Mouse (Mus musculus) hindlimb bud, embryonic 11.5 days (tissue): ENCODE data around the gene Asnsd1.
"Not testable (repeated sequence)": the region's sequence is repeated elsewhere in the genome, so short reads cannot be mapped to it uniquely, and the experiment has no call there.

Experiments used
- DNase-seq: peaks from one replicate; pipeline ENCODE4 v3.0.0-alpha.2; 2012; ENCODE audit warnings: low read depth, low spot score; ENCODE audit errors: extremely low spot score

Asnsd1 gene

GRCm38 (mm10) chr1:53352327-53353261, at the start of gene Asnsd1, which contains the start of the genes Asdurf and Gm28551:
Gene Asnsd1 (minus strand): TSS chr1:53352752.
Gene Asdurf (minus strand): TSS chr1:53352619.
Gene Gm28551 (minus strand): TSS chr1:53352667.
- DNase-seq = peak; percentile 52

GRCm38 (mm10) chr1:53393936-53394760, 41.6 kb upstream of the Asnsd1 start:
- not testable (repeated sequence) for DNase-seq

GRCm38 (mm10) chr1:53388762-53389161, 36.2 kb upstream of the Asnsd1 start:
- DNase-seq = no peak

DNA sequence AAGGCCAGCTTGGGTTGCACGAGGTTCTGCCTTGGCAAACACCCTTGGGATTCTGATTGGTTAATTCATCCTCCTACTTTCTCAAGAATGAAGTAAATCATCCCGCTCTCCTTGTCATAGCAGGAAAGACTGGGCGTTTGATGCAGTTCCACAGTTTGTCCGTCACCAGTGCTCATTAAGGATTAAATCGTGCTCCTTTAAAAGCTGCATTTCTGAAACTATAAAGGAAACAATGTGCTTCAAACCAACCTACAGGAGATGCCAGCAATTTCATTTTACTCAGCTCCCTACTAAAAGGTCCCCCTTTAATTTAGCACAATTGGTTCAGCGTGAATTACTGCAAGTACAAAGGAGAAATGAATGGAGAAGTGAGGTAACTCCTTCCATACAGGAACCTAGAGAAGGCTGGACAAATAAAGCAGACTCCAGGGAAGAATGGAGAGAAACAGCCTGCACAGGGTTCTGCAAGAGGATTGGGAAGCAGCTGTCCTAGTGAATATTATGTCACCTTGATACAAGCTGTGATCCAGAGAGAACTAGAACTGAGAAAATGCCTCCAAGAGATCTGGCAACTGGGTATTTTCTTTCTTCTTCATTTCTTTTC, 31.6 kb upstream of the Asnsd1 start:
- DNase-seq = no peak

DNA sequence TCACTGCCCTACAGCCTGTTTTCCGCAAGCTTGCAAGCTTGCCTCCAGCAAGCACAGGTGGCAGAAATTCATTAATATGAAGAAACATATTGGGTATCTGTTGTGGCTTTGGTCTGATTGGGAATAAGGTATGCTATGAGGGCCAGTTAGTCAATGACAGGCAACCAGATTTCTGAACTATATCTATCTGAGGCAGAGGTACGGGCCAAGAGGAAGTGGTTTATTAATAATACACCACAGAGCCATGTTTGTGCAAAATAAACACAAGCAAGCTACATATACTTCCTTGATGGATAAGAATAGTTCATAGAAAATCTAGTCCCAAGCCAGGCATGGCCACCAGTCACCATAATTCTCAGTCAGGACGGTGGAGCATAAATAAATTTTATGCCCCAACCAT, 25.2 kb upstream of the Asnsd1 start:
- no peak for DNase-seq

DNA sequence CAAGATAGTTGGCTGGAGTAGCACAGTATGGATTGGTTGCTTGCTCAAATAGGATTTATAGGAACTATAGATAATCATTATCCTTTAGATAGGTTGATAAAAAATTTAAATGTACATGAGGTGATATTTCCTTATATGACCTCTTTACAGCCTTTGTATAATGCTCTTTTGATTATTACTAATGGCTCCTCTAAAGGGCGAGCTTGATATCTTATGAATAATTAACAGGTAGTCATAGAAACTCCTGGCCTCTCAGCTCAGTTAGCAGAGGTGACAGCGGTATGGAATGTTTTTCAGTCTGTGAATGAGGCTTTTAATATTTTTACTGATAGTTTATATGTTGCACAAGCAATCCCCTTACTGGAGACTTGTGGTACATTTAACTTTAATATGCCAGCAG, 23.4 kb upstream of the Asnsd1 start:
- not testable (repeated sequence) for DNase-seq

DNA sequence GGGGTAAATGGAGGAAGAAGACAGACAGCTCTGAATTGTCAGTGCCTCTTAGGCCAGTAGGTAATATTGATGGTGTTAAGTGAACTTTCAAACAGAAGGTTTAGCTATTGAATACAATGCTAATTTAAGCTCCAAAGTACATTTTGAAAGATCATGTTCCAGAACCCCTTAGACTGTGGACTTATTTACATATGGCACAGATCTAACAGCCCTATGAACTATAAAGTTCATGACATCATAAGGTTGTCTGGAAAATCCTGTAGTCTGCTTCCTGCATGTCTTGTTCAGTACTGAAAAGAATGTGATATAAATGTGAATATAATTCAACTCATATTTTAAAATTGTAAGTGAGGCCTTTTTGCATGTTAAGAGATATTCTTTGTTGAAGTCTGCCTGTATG, 6.4 kb upstream of the Asnsd1 start:
- DNase-seq = no peak

DNA sequence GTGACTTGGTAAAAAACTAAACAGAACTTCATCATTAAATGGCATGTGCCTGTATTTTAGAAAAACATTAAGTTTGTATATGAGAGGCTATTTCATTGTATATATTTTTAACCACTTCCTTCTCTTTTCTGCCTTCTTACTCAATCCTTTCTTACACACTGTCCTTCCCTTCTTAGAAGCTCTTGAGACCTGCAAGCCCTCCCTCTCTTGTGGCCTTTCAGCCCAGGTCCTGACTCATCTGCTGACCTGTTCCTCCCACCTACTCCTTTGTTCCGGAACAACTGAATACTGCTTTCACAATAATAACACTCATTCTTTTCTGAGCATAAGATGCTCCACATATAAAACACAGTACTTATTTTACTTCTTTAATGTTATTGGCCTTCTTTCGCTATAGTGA, 11.5 kb downstream of the Asnsd1 start:
- no peak for DNase-seq

DNA sequence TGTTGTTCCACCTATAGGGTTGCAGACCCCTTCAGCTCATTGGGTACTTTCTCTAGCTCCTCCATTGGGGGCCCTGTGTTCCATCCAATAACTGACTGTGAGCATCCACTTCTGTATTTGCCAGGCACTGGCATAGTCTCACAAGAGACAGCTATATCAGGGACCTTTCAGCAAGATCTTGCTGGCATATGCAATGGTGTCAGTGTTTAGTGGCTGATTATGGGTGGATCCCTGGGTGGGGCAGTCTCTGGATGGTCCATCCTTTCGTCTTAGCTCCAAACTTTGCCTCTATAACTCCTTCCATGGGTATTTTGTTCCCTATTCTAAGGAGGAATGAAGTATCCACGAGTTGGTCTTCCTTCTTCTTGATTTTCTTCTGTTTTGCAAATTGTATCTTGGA, 15.1 kb downstream of the Asnsd1 start:
- DNase-seq = not testable (repeated sequence)

DNA sequence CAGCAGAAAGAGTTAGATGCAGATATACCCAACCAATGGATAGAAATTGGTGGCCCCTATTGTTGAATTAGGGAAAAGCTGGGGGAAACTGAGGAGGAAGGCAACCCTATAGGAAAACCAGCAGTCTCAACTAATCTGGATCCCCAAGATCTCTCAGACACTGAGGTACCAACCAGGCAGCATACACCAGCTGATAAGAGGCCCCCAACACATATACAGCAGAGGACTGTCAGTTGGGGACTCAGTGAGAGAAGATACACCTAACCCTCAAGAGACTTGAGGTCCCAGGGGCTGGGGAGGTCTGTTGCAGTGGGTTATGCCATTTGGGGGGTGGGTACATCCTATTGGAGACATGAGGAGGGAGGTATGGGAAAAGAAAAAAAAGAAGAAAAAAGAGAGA, 17.1 kb downstream of the Asnsd1 start:
- DNase-seq = no peak

DNA sequence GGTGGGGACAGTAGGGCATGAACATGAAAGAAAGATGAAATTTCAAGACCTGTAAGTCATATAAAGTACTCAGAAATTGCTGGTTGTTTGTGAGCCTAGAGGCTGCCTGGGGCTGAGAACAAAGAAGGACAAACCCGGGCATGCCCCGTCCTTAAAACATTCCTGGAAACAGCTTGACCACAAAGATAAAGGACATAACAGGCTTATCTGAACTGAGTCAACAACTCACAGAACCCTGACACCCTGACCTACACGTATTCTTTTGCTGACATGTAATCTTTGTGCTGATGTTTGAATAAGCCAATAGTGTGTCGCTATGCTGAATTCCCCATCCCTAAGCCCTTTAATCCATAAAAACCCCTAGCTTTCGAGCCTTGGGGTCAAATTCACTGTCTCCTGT, 19.0 kb downstream of the Asnsd1 start:
- DNase-seq = not testable (repeated sequence)

- no peak for DNase-seq
Observed at GRCm38 (mm10) chr1:53324827-53325494, 27.6 kb downstream of the Asnsd1 start.

DNA sequence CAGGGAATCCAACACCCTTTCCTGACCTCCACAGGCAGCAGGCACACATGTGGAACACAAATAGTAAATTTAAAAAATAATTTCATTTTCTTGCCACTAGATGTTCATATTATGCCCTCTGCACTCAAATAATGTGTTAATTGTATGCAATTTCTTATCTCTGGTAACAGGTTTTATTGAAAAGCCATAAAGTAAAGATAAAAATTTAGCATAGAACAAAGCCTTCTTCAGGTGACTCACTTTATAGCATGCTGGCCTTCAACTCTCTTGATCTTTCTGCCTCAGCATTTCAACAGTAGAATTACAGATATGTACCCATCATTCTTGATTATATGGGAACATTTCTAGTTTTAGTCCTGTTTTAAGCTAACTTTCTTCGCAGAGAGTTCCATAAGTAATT, 28.3 kb downstream of the Asnsd1 start:
- no peak for DNase-seq

- DNase-seq = no peak
Observed at GRCm38 (mm10) chr1:53323254-53323653, 29.3 kb downstream of the Asnsd1 start.

DNA sequence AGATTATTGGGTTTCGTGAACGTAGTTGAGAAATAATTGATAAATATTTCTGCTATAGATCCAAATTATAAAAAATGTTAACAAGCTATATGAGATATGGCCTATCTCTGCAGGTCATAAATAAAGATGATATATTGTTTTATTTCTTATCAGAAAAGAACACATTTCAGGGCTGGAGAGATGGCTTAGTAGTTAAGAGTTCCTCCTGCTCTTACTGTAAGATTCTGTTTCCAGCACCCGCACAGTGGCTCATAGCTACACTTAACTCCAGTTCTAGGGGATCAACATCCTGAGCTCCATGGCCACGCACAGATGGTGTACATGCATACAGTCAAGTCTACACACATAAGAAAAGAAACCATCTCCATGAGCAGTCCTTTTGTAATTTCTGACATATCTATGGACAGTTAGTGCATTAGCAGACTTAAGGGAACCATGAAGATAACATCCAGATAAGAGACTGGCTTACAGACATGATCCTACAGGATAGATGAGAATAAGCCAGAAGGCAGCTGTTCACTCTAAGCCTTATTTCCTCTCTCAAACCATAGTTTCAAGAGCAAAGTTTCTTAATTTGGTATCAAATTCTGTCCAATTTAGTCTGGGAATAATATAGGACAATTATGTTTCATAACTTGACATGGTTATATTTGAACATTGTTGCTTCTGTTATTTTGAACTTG, 30.7 kb downstream of the Asnsd1 start:
- DNase-seq = no peak

DNA sequence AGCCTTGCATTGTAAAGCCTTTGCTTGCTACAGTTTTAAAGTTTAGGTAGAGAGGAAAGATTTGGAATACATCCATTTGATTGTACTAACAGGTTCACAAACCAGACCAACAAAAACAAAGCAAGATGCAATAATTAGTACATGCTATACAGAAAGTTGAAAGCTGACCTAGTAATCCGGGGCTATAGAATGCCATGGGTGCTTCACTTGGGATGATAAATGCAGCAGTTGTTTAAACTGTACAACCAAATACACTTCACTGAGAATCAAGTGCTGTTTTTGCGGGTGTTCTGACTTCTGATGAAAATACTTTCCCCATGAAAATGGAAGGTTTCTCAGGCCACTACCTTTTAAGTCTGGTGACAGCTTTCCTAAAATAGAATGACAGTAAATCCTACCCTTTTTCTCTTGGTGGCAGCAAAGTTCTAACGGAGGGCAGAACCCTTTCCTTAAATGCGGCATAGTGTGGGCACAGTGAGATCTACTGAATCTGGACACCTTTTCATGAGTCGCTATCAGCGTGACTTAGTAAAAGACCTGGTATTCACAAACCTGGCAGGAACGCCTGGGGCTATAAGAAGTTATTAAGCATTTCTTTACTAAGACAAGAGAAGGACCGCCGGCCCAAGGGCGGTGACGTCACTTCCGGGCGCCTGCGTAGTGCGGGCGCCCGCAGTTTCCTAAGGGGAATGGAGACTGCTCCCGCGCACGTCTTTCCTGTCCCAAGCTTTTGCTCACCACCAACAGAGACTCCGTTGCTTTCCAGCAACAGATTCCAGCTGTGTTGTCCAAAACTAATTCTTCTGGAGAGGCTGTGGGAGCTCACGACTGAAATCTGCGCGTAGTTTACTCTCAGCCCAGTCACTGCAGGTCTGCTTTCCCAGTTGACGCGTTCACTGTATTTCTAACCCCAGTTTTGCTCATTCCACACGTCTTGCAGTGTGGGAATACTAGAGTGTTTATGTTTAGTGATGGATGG, 39.3 kb downstream of the Asnsd1 start, which contains the start of gene Osgepl1:
Gene Osgepl1, plus strand, starts transcription at position 636 of the 979 bp plus-strand sequence.
- DNase-seq = peak; percentile 87

DNA sequence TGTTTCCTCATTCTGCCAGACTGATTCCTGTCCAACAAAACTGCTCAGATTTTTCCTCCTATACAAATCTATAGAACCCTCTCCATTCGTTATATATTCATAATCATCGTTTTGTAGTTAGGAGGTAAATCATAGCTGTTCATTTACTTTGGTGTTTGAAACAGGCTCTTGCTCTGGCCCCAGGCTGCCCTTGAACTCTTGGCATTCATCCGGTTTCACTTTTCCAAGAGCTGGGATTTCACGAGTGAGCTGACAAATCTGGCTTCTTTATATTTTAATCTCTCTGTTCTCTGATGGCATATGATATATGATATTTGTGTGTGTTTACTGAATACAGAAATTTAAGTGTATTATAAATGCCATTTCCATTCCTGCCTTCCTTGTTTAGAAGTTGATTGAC, 52.0 kb downstream of the Asnsd1 start:
- DNase-seq = no peak

- peak; percentile 75 for DNase-seq
Observed at GRCm38 (mm10) chr1:53296581-53297383, 55.8 kb downstream of the Asnsd1 start, which contains the start of the genes Pms1, Ormdl1 and Gm28778. Gene Pms1 (minus strand): TSS chr1:53297018. Gene Ormdl1 (plus strand): TSS chr1:53297095. Gene Gm28778 (plus strand): TSS chr1:53297111.
